Mouse (Mus musculus) retina, postnatal 7 days (tissue): ENCODE results near the gene Ttn.

ENCODE experiments used
- DNase-seq: peaks from one replicate; pipeline ENCODE4 v3.0.0-alpha.2; 2012; ENCODE audit warnings: low read depth, low spot score

Gene Ttn

GRCm38 (mm10) chr2:76850066-76850465 lies 132.3 kb downstream of the Ttn start:
- DNase-seq, result no peak

GRCm38 (mm10) chr2:76843162-76843561 lies 139.2 kb downstream of the Ttn start:
- DNase-seq, result no peak

DNA sequence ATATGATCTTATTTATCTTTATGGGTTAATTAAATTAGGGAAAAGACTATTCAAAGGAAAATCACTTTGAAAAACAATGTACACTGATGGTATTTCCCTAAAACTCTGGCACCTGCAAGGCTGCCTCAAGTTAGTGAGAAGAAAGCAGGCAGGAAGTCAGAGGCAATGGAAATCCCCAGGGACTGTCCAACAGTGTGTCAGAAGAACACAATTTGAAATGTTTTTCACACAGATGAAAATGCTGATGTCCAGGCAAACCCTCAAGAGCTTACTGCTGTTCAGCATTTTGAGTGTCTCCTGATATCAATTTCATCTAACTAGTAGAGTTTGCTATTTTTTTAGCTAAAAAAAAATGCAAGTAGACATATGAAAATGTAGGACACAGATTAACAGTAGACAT lies 161.9 kb downstream of the Ttn start:
- no peak for DNase-seq

GRCm38 (mm10) chr2:76817796-76818195 lies 164.6 kb downstream of the Ttn start:
- no peak for DNase-seq

GRCm38 (mm10) chr2:76814048-76814817 lies 168.1 kb downstream of the Ttn start:
- DNase-seq, result no peak

- DNase-seq, result no peak
These were observed 171.2 kb downstream of the Ttn start for GRCm38 (mm10) chr2:76811160-76811559.

DNA sequence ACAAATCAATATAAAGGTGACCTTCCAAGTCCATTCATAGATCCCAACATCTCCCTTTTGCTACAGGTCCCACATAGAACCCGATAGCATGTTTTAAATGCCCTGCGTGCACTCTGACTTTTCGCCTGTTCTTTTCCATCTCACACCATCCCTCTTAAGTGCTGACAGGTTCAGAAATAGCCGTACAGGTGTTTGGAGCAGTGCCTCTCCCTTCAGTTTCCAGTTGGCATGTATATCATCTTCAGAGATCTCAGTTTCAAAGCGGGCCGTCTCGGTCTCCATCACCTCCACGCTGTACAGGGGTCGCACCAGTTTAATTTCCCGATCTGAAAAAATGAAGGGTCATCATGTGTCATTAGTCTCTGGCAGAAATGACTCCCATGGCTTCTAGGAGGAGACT lies 174.0 kb downstream of the Ttn start:
- no peak for DNase-seq

GRCm38 (mm10) chr2:76807284-76807683 lies 175.1 kb downstream of the Ttn start:
- DNase-seq, result no peak

GRCm38 (mm10) chr2:76806861-76807260 lies 175.5 kb downstream of the Ttn start:
- DNase-seq, result no peak

GRCm38 (mm10) chr2:76806376-76806775 lies 176.0 kb downstream of the Ttn start:
- DNase-seq, result no peak

DNA sequence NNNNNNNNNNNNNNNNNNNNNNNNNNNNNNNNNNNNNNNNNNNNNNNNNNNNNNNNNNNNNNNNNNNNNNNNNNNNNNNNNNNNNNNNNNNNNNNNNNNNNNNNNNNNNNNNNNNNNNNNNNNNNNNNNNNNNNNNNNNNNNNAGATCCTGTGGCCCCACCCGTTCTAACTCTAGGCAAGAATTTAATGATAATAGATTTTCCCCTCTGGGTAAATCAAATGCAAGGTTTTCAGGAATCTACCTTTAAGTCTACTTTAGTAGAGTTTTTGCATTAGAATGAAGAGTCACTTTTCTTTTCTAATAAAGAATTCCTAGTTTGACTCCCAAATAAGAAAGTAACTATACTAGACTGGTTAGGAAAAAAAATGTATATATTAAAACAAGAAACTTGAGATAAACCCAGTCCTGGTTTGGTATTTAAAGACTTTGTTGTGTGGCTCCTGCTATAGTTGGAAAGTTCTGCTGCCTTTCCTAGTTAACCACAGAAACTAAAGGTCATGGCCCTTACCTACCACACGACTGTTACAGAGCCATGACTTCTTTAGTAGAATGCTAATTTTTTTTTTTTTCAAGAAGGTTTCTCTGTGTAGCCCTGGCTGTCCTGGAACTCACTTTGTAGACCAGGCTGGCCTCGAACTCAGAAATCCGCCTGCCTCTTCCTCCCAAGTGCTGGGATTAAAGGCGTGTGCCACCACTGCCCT lies 177.0 kb downstream of the Ttn start:
- no peak for DNase-seq

- DNase-seq, result no peak
These were observed 198.2 kb downstream of the Ttn start for GRCm38 (mm10) chr2:76784171-76784570.

- no peak for DNase-seq
These were observed 201.6 kb downstream of the Ttn start for GRCm38 (mm10) chr2:76780792-76781191.

DNA sequence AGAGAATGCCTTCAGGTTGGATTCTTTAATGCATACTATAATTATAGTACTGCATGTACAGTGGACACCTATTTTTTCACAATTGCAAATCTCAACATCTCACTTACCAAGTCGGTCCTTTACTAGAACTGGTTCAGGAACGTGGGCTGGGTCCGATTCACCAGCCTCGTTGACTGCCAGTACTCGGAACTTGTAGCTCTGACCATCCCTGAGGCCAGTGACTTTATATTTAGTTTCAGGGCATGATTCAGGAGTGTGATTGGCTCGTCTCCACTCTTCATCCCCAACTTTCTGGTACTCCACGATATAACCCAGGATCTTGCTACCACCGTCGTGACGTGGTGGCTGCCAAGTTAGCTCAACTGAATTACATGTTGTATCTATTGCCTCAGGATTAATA lies 212.5 kb downstream of the Ttn start:
- no peak for DNase-seq

GRCm38 (mm10) chr2:76767231-76767630 lies 215.1 kb downstream of the Ttn start:
- DNase-seq, result no peak

DNA sequence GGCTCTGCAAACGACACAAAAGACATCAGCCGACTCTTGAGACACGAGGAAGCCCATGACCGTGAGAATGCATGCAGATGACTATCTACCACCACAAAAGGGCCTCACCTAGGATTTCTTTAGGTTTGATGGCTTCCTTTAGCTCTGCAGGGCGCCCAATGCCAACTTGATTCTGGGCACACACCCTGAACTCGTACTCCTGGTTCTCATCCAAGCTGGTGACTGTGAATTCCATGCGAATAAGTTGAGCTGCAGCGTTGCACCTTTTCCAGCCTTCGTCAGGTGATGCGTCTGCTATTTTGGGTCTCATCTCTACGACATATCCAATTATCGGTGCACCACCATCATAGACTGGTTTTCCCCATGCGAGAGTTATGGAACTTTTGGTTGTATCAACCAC lies 217.8 kb downstream of the Ttn start:
- no peak for DNase-seq

- DNase-seq, result no peak
These were observed 220.2 kb downstream of the Ttn start for GRCm38 (mm10) chr2:76762154-76762553.

GRCm38 (mm10) chr2:76756461-76756860 lies 225.9 kb downstream of the Ttn start:
- DNase-seq, result no peak

- no peak for DNase-seq
These were observed 230.4 kb downstream of the Ttn start for GRCm38 (mm10) chr2:76751993-76752392.

GRCm38 (mm10) chr2:76749341-76750110 lies 232.8 kb downstream of the Ttn start:
- DNase-seq, result no peak

DNA sequence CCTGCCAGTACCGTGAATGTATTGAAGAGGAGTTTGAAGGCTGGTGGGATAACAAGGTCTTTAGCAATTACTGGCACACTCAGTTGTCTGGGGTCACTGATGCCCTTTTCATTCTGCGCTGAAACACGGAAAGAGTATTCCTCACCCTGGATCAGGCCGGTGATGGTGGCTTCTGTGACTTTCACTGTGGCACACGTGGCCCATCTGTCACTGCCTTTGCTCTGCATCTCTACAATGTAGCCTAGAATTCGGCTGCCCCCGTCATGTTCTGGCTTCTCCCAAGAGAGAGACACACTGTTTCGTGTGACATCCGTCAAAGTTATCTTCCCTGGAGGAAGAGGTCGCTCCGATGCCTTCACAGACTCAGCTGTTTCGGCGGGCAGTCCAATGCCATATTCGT lies 233.7 kb downstream of the Ttn start:
- no peak for DNase-seq

DNA sequence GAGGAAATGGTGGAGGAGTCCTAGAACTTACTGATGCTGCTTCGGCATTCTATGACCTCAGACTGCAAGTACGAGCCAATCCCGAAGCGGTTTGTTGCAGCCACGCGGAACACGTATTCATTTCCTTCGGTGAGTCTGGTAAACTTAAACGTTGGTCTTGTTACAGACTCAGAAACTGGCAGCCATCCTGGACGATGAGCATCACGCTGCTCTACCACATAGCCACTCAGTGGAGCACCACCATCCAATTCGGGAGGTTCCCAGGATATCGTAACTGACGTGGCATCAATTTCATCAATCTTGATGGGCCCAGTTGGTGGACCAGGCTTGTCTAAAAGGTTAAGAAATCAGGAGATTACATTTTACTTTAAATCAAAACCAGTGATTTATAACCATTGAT lies 262.7 kb downstream of the Ttn start:
- DNase-seq, result no peak

DNA sequence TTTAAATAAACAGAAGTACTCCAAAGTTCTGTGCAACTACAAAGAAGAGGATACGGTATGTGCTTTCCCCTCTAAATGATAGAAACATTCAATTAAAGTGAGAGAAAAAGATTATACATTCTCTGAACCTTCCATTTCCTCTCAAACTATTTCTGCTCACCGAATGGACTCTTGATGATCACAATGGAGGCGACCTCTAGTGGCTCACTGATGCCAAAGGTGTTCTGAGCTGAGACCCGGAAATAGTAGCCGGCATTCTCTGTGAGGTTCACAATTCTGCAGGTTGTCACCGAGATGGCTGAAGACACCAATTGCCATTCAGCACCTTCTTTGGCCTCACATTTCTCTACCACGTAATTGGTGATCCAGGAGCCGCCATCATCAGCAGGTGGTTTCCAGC lies 267.4 kb downstream of the Ttn start:
- DNase-seq, result no peak
